Mouse (Mus musculus) forebrain, postnatal 0 days (tissue): Measurements from ENCODE around the gene Mast1. TPM values are rescaled to one million over a fixed set of nuclear protein-coding genes. Genes with fewer than 3 reads are reported as not detected.

Experiments
- ATAC-seq: fragments of 200-750 bp; cut with Nextera tagmentation; 2 replicates; pipeline ENCODE4 v1.8.0; 2017; ENCODE audit warnings: mild to moderate bottlenecking, moderate library complexity
- DNase-seq: peaks from one replicate; pipeline ENCODE4 v3.0.0-alpha.2; 2015
- H3K27ac ChIP-seq: fragments of 300-500 bp; sonication (generic); 2 replicates; pipeline ENCODE4 v1.5.1; 2014; ENCODE audit warnings: low read depth, mild to moderate bottlenecking, antibody characterized with exemption, low read length, moderate library complexity, mixed read lengths
- H3K27me3 ChIP-seq: fragments of 300-500 bp; sonication (generic); 2 replicates; pipeline ENCODE4 v1.6.1; 2014; ENCODE audit warnings: mild to moderate bottlenecking, low read length, mixed read lengths; ENCODE audit not compliant: insufficient read depth
- H3K36me3 ChIP-seq: fragments of 300-500 bp; sonication (generic); 2 replicates; pipeline ENCODE4 v1.6.1; 2014; ENCODE audit warnings: mild to moderate bottlenecking, moderate library complexity; ENCODE audit not compliant: insufficient read depth
- H3K4me1 ChIP-seq: fragments of 300-500 bp; sonication (generic); 2 replicates; pipeline ENCODE4 v1.6.1; 2014; ENCODE audit warnings: antibody characterized with exemption; ENCODE audit not compliant: insufficient read depth
- H3K4me2 ChIP-seq: fragments of 300-500 bp; sonication (generic); 2 replicates; pipeline ENCODE4 v1.6.1; 2014; ENCODE audit warnings: low read depth, mild to moderate bottlenecking, moderate library complexity
- H3K4me3 ChIP-seq: fragments of 300-500 bp; sonication (generic); 2 replicates; pipeline ENCODE4 v1.5.1; 2014; ENCODE audit warnings: low read depth, low read length, mixed read lengths
- H3K9ac ChIP-seq: fragments of 300-500 bp; sonication (generic); 2 replicates; pipeline ENCODE4 v1.6.1; 2014; ENCODE audit warnings: mild to moderate bottlenecking
- H3K9me3 ChIP-seq: fragments of 300-500 bp; sonication (generic); 2 replicates; pipeline ENCODE4 v1.6.1; 2016; ENCODE audit warnings: low read length
- CTCF ChIP-seq: sonication (generic); IDR thresholded peaks from 2 replicates; pipeline ENCODE4 v1.5.1; 2016; ENCODE audit warnings: antibody characterized with exemption, control low read depth, low read depth
- WGBS: fragments of 180-500 bp; shearing (Covaris S2); extraction: QIAGEN DNeasy Blood & Tissue Kit; methylation state at CpG from one replicate; pipeline ENCODE4 v1.1.7; 2014; 5-methylcytosine and 5-hydroxymethylcytosine counted together
- polyA plus RNA-seq: library from polyadenylated mRNA; unstranded; fragments of >200 nt; fragmentation: Nextera tagmentation; extraction: Ambion mirVana; gene quantifications from 2 replicates; pipeline ENCODE4 v1.2.1, GENCODE M21; 2015
- total RNA-seq: library from RNA; depleted of rRNA; stranded (reverse); fragments of >200 nt; gene quantifications from 2 replicates; pipeline ENCODE4 v1.2.3, GENCODE M21; 2014

Gene Mast1
- total and polyA plus RNA-seq, 2 experiments from 2014 or later: 57.7 to 63.8 TPM

DNA sequence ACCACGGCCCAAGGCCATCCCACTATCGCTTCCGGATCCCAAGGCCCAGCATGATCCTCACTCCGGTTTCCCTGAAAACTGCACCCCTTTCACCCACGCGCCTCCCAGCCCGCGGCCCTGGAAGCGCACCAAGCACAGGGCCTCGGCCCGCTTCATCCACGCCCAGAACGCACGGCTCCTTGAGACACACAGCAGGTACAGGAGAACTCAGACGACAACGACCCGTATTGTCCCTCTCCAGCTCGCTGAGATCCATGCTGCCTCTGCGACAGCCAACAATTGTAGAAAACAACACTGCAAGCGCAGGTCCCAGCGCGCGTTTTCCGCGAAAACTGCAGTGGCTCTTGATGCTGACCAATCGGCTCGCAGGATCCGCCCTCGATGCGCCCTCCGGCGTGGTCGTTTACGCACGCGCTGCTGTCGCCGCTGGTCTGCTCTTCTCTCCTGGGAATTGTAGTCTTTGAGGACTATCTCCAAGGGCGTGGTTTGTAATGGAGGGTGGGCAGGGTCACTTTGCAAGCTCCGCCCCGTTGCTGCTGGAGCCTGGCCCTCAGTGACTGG is 28.7 kb upstream of the Mast1 start:
- Histone ChIP-seq H3K4me3 (peak overlapping the region; percentile 62), H3K4me1 (peaks cover 10% of the 10 kb centered on the region), H3K9me3 (no peaks in the 10 kb centered on the region), H3K27me3 (no peaks in the 10 kb centered on the region), H3K36me3 (0 out of 2 replicates have a peak, but pooled peaks cover 2% of the 10 kb centered on the region), H3K4me2 (peak overlapping the region; percentile 93), H3K27ac (0 out of 2 replicates have a peak overlapping the region, but pooled peaks have one; percentile 29), H3K9ac (peak overlapping the region; percentile 64)
- ATAC-seq (peak; percentile 91), DNase-seq (peak; percentile 97)
- no peak for TF ChIP-seq CTCF
- WGBS: 1% methylated on average over 41 of the region's 41 CpGs

DNA sequence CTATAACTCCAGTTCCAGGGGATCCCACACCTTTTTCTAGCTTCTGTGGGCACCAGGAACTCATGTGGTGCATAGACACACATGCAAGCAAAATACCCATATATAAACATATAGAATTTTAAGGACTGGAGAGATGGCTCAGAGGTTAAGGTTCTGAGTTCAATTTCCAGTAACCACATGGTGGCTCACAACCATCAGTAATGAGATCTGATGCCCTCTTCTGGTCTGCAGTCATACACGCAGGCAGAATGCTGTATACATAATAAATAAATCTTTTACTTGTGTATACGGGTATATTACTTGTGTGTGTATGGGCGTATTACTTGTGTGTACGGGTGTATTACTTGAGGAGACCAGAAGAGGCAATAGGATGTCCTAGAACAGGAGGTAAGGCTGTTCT is 26.8 kb upstream of the Mast1 start:
- 0 out of 2 replicates have a peak, but pooled peaks have one; percentile 20 for TF ChIP-seq CTCF
- H3K4me3 ChIP-seq: no peak overlapping the region
- H3K4me2 ChIP-seq: no peak overlapping the region
- peaks cover 6% of the 10 kb centered on the region; the same call in 1 of the 2 replicates for H3K36me3 ChIP-seq
- no peak for ATAC-seq
- peaks cover 7% of the 10 kb centered on the region; the same call in 1 of the 2 replicates for H3K4me1 ChIP-seq
- no peaks in the 10 kb centered on the region for H3K27me3 ChIP-seq
- H3K27ac ChIP-seq: no peak overlapping the region
- no peak overlapping the region for H3K9ac ChIP-seq
- H3K9me3 ChIP-seq: no peaks in the 10 kb centered on the region
- DNase-seq: no peak
- 86% methylated on average over 4 of the region's 4 CpGs for WGBS

DNA sequence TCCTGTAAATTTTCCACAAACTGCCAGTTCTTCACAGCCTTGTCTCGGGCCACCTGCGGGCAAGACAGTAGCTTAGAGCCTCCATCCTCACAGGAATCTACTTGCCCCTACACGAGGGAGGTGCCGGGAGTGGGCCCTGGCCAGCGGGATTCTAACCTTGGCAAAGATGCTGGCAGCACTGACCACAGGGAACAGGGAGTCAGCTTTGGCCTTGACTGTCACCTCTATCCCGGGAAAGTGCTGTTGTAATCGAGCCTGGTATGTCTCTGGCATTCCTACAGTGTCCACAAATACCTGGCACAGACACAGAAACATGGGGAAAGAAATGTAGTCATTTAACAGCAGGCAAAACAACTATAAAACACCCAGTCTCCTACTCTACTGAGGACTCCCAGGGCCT is 22.7 kb upstream of the Mast1 start:
- Histone ChIP-seq H3K4me3 (no peak overlapping the region), H3K9ac (no peak overlapping the region), H3K27ac (no peak overlapping the region), H3K36me3 (peaks cover 24% of the 10 kb centered on the region), H3K9me3 (no peaks in the 10 kb centered on the region), H3K27me3 (no peaks in the 10 kb centered on the region), H3K4me2 (no peak overlapping the region), H3K4me1 (peaks cover under 1% of the 10 kb centered on the region; the same call in 1 of the 2 replicates)
- no peak for TF ChIP-seq CTCF
- no peak for ATAC-seq
- WGBS: 89% methylated on average over 7 of the region's 7 CpGs
- no peak for DNase-seq

DNA sequence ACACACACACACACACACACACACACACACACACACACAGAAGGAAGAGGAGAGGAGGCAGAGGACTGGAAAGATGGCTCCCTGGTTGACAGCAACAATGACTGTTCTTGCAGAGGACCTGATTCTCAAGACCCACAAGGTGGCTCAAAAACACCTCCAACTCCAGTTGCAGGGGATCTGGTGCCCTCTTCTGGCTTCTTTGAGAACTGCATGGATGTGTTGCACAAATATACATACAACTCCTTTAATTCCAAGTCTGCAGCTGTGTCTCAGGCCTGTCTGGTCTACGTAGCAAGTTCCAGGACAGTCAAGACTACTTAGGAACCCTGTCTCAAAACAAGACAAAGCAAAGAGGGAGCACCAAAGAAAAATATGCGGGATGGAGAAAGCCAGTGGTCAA is 19.6 kb upstream of the Mast1 start:
- Histone ChIP-seq H3K4me3 (no peak overlapping the region), H3K27me3 (peaks cover 8% of the 10 kb centered on the region; the same call in 1 of the 2 replicates), H3K9me3 (no peaks in the 10 kb centered on the region), H3K9ac (no peak overlapping the region), H3K4me2 (no peak overlapping the region), H3K36me3 (peaks cover 24% of the 10 kb centered on the region), H3K4me1 (no peaks in the 10 kb centered on the region), H3K27ac (no peak overlapping the region)
- peak; percentile 42; the same call in 1 of the 2 replicates for ATAC-seq
- 39% methylated on average over 2 of the region's 2 CpGs for WGBS
- TF ChIP-seq CTCF: peak; percentile 89
- peak; percentile 84 for DNase-seq

DNA sequence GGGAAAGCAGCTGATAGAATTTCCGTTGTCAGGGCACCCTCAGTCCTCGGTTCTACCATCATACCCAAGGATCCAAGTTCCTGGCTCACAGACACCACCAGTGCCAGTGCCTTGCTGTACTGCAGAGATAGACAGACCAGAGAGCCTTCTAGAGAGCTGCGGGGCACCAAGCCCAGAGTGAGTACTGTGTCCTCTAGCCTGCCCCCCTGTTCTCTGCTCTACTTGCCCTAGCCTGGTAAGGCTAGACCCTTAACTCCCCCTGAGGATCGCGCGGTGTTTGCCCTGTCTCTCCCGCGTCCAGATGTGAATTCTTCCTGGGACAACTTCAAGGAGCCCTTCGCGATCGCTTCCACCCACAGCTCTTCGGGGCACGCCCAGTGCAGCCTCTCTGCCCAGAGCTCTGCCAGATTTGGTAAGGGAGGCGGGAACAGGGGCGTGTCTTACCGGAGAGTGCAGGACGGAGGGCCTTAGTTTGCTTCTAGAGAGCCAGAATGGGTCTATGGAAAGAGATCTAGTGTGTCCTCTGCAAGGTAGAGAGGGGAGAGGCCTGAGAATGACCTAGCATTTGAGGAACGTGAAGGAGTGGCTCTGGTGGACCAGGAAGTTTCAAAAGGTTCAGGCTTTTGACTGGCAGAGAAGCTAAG is 15.6 kb upstream of the Mast1 start:
- 8% methylated on average over 18 of the region's 18 CpGs for WGBS
- H3K4me1 ChIP-seq: no peaks in the 10 kb centered on the region
- DNase-seq: no peak
- no peak overlapping the region for H3K4me3 ChIP-seq
- no peaks in the 10 kb centered on the region for H3K9me3 ChIP-seq
- no peak overlapping the region for H3K4me2 ChIP-seq
- peaks cover 11% of the 10 kb centered on the region; the same call in 1 of the 2 replicates for H3K36me3 ChIP-seq
- H3K27ac ChIP-seq: no peak overlapping the region
- no peak for TF ChIP-seq CTCF
- H3K9ac ChIP-seq: no peak overlapping the region
- H3K27me3 ChIP-seq: peaks cover 17% of the 10 kb centered on the region; the same call in 1 of the 2 replicates
- no peak for ATAC-seq

DNA sequence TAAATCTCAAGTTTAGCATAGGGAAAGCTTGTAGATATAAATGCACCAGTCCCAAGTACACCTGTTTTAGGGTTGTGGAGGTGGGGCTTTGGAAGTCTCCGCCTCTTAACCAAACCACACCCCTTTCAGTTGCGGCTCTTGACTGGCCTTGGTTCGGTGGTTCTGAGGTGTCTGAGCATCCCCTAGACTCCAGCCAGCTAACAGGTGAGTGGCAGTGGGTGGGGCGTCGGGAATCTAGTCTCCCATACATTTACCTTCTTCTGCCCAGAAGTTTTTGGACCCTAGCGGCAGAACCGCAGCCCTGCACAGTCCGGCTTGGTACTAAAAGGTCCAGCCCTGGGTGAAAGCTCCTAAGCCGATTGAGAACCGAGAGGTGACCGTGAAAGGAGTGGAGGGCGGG is 12.6 kb upstream of the Mast1 start:
- no peak overlapping the region for H3K4me2 ChIP-seq
- no peaks in the 10 kb centered on the region for H3K36me3 ChIP-seq
- no peak for ATAC-seq
- no peak for DNase-seq
- H3K9ac ChIP-seq: no peak overlapping the region
- H3K4me1 ChIP-seq: 0 out of 2 replicates have a peak, but pooled peaks cover 9% of the 10 kb centered on the region
- H3K9me3 ChIP-seq: no peaks in the 10 kb centered on the region
- peaks cover 22% of the 10 kb centered on the region for H3K27me3 ChIP-seq
- TF ChIP-seq CTCF: no peak
- H3K27ac ChIP-seq: no peak overlapping the region
- H3K4me3 ChIP-seq: no peak overlapping the region
- 16% methylated on average over 12 of the region's 12 CpGs for WGBS

DNA sequence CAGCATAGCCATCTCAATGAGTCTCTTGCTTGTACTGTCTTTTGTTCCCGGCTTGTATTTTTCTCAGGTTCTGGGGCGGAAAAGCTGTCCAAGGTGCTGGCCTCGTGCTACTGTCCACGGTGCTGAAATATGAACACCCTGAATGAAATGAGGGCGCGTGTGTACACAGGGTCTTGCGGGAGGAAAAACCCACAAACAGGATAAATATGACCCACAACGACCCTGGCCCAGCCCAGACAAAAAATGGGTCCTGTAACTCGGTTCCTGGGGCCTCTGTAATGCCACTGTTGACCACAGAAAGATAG is 10.0 kb upstream of the Mast1 start:
- H3K9ac ChIP-seq: peak overlapping the region; percentile 80; the same call in 1 of the 2 replicates
- WGBS: 14% methylated on average over 9 of the region's 9 CpGs
- H3K27me3 ChIP-seq: peaks cover 14% of the 10 kb centered on the region; the same call in 1 of the 2 replicates
- H3K4me3 ChIP-seq: peak overlapping the region; percentile 77
- no peak overlapping the region for H3K27ac ChIP-seq
- H3K9me3 ChIP-seq: no peaks in the 10 kb centered on the region
- ATAC-seq: no peak
- DNase-seq: no peak
- H3K4me1 ChIP-seq: 0 out of 2 replicates have a peak, but pooled peaks cover 9% of the 10 kb centered on the region
- no peak for TF ChIP-seq CTCF
- H3K36me3 ChIP-seq: no peaks in the 10 kb centered on the region
- H3K4me2 ChIP-seq: peak overlapping the region; percentile 69
